Mouse (Mus musculus): Measurements from ENCODE around the gene 1700001C02Rik. TPM values are rescaled to one million over a fixed set of nuclear protein-coding genes. Genes with fewer than 3 reads are reported as not detected.
A peak's percentile ranks its signal among the peaks of the same experiment; 100 is the strongest.

Gene 1700001C02Rik
- polyA plus RNA-seq (2015; fragmentation: Nextera tagmentation; extraction: Ambion mirVana), result not detected in 2 replicates

DNA sequence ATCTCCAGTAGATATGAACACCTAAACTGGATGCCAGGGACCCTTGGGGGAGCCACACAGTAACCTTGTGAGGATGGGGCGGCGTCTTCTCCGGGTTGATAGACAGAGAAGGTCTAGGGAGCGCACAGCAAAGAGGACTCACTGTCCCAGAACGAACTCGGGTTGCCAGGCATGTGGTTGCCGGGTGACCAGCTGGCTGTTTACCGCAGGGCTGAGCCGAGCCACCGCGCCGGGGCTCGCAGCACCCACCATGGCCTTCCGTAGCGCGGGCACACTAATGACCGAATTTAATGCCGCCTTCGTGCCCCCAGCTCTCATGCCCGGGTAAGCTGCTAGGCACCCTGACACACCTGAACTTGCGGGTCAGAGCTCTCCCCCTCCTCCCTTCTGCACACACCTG is at the start of gene 1700001C02Rik:
1700001C02Rik (plus strand) TSS at position 187 of the 400 bp plus-strand sequence.
- Histone ChIP-seq H3K4me3 (ENCODE audit: low read depth, low read length) (no peak within 1 kb of the TSS), H3K36me3 (ENCODE audit: control insufficient read depth, insufficient read depth) (no peaks in the 10 kb centered on the region), H3K27me3 (replicated peaks; ENCODE audit: control insufficient read depth, insufficient read depth, low read length) (peaks cover 11% of the 10 kb centered on the region), H3K4me1 (replicated peaks; ENCODE audit: control insufficient read depth, insufficient read depth, low read length) (no peaks in the 10 kb centered on the region), H3K4me2 (replicated peaks; ENCODE audit: low read depth) (peak within 1 kb of the TSS; percentile 38), H3K9ac (ENCODE audit: low read depth, low read length) (no peak within 1 kb of the TSS), H3K9me3 (ENCODE audit: control insufficient read depth) (no peaks in the 10 kb centered on the region), H3K27ac (ENCODE audit: low read depth, low read length) (no peak within 1 kb of the TSS)
- no peak for ATAC-seq
- TF ChIP-seq CTCF (IDR thresholded peaks at IDR 0.05; ENCODE audit: low read depth), result no peak
- WGBS, result 19% methylated on average over 21 of the region's 21 CpGs

DNA sequence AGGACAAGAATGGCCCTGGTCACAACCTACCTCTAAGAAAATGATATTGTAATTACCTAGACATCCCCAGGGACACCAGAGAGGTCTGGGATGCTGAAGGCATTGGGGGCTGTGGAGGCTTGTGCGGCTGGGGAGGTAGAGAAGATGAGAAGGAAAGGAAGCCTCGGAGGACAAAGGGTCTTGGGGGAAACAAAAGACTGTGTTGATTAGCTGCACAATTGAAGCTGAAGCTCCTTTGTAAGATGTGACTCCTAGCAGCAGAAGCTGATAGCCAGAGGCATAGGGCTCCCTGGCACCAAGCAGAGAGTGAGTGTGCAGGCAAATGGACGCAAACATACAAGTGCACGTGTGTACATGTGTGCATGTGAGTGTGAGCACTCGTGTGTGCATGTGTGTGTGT is 49.2 kb upstream of the 1700001C02Rik start:
- H3K4me3 ChIP-seq (ENCODE audit: low read depth, low read length), result no peak overlapping the region
- no peak overlapping the region for H3K9ac ChIP-seq (ENCODE audit: low read depth, low read length)
- ATAC-seq, result no peak
- WGBS, result 66% methylated on average over 5 of the region's 5 CpGs
- no peaks in the 10 kb centered on the region for H3K4me1 ChIP-seq (replicated peaks; ENCODE audit: control insufficient read depth, insufficient read depth, low read length)
- H3K36me3 ChIP-seq (ENCODE audit: control insufficient read depth, insufficient read depth), result no peaks in the 10 kb centered on the region
- H3K27me3 ChIP-seq (replicated peaks; ENCODE audit: control insufficient read depth, insufficient read depth, low read length), result no peaks in the 10 kb centered on the region
- no peak overlapping the region for H3K4me2 ChIP-seq (replicated peaks; ENCODE audit: low read depth)
- no peak overlapping the region for H3K27ac ChIP-seq (ENCODE audit: low read depth, low read length)
- TF ChIP-seq CTCF (IDR thresholded peaks at IDR 0.05; ENCODE audit: low read depth), result no peak
- H3K9me3 ChIP-seq (ENCODE audit: control insufficient read depth), result no peaks in the 10 kb centered on the region

- Histone ChIP-seq H3K4me2 (replicated peaks; ENCODE audit: low read depth) (no peak overlapping the region), H3K27ac (ENCODE audit: low read depth, low read length) (no peak overlapping the region), H3K4me3 (ENCODE audit: low read depth, low read length) (no peak overlapping the region), H3K9ac (ENCODE audit: low read depth, low read length) (no peak overlapping the region; the same call in 1 of the 2 replicates), H3K27me3 (replicated peaks; ENCODE audit: control insufficient read depth, insufficient read depth, low read length) (no peaks in the 10 kb centered on the region), H3K36me3 (ENCODE audit: control insufficient read depth, insufficient read depth) (no peaks in the 10 kb centered on the region), H3K9me3 (ENCODE audit: control insufficient read depth) (no peaks in the 10 kb centered on the region), H3K4me1 (replicated peaks; ENCODE audit: control insufficient read depth, insufficient read depth, low read length) (no peaks in the 10 kb centered on the region)
- no peak for ATAC-seq
- TF ChIP-seq CTCF (IDR thresholded peaks at IDR 0.05; ENCODE audit: low read depth), result no peak
- WGBS, result 77% methylated on average over 4 of the region's 4 CpGs
These were observed 42.7 kb upstream of the 1700001C02Rik start for GRCm38 (mm10) chr5:30423121-30423520.

- ATAC-seq, result no peak
- 21% methylated on average over 8 of the region's 8 CpGs for WGBS
- peak; percentile 88 for TF ChIP-seq CTCF (IDR thresholded peaks at IDR 0.05; ENCODE audit: low read depth)
These were observed 42.1 kb upstream of the 1700001C02Rik start for GRCm38 (mm10) chr5:30423572-30424244.

GRCm38 (mm10) chr5:30427406-30427805 is 38.4 kb upstream of the 1700001C02Rik start:
- H3K4me1 ChIP-seq (replicated peaks; ENCODE audit: control insufficient read depth, insufficient read depth, low read length), result no peaks in the 10 kb centered on the region
- no peak for ATAC-seq
- H3K9me3 ChIP-seq (ENCODE audit: control insufficient read depth), result no peaks in the 10 kb centered on the region

More at GRCm38 (mm10) chr5:30423572-30424244, 42.1 kb upstream of the 1700001C02Rik start:
- Histone ChIP-seq H3K27me3 (replicated peaks; ENCODE audit: control insufficient read depth, insufficient read depth, low read length) (no peaks in the 10 kb centered on the region), H3K27ac (ENCODE audit: low read depth, low read length) (no peak overlapping the region), H3K4me3 (ENCODE audit: low read depth, low read length) (no peak overlapping the region), H3K4me1 (replicated peaks; ENCODE audit: control insufficient read depth, insufficient read depth, low read length) (no peaks in the 10 kb centered on the region), H3K36me3 (ENCODE audit: control insufficient read depth, insufficient read depth) (no peaks in the 10 kb centered on the region), H3K4me2 (replicated peaks; ENCODE audit: low read depth) (no peak overlapping the region), H3K9me3 (ENCODE audit: control insufficient read depth) (no peaks in the 10 kb centered on the region), H3K9ac (ENCODE audit: low read depth, low read length) (no peak overlapping the region; the same call in 1 of the 2 replicates)

DNA sequence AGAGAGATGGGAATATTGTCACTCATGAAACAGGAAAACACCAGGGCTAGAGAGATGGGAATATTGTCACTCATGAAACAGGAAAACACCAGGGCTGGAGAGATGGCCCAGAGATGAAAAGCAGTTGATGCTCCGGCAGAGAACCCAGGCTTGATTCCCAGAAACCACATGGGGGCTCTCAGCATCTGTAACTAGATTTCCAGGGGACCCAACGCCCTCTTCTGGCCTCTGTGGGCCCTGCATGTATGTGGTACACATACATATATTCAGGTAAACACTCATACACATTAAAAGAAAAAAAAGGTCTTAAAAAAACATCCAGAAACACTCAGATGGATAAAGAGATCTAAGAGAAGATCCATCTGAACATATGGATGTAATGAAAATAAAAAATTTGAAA is 26.9 kb upstream of the 1700001C02Rik start:
- TF ChIP-seq CTCF (IDR thresholded peaks at IDR 0.05; ENCODE audit: low read depth), result no peak
- Histone ChIP-seq H3K27ac (ENCODE audit: low read depth, low read length) (no peak overlapping the region), H3K9ac (ENCODE audit: low read depth, low read length) (no peak overlapping the region), H3K4me3 (ENCODE audit: low read depth, low read length) (no peak overlapping the region), H3K9me3 (ENCODE audit: control insufficient read depth) (no peaks in the 10 kb centered on the region), H3K27me3 (replicated peaks; ENCODE audit: control insufficient read depth, insufficient read depth, low read length) (no peaks in the 10 kb centered on the region), H3K4me1 (replicated peaks; ENCODE audit: control insufficient read depth, insufficient read depth, low read length) (no peaks in the 10 kb centered on the region), H3K36me3 (ENCODE audit: control insufficient read depth, insufficient read depth) (no peaks in the 10 kb centered on the region), H3K4me2 (replicated peaks; ENCODE audit: low read depth) (no peak overlapping the region)
- ATAC-seq, result no peak
- 48% methylated on average over 2 of the region's 2 CpGs for WGBS

More at GRCm38 (mm10) chr5:30427406-30427805, 38.4 kb upstream of the 1700001C02Rik start:
- H3K4me3 ChIP-seq (ENCODE audit: low read depth, low read length), result no peak overlapping the region
- no peaks in the 10 kb centered on the region for H3K27me3 ChIP-seq (replicated peaks; ENCODE audit: control insufficient read depth, insufficient read depth, low read length)
- no peaks in the 10 kb centered on the region for H3K36me3 ChIP-seq (ENCODE audit: control insufficient read depth, insufficient read depth)
- no peak overlapping the region for H3K27ac ChIP-seq (ENCODE audit: low read depth, low read length)
- no peak for TF ChIP-seq CTCF (IDR thresholded peaks at IDR 0.05; ENCODE audit: low read depth)
- H3K9ac ChIP-seq (ENCODE audit: low read depth, low read length), result no peak overlapping the region
- no peak overlapping the region for H3K4me2 ChIP-seq (replicated peaks; ENCODE audit: low read depth)
- 89% methylated on average over 6 of the region's 6 CpGs for WGBS

Measured in intestine, postnatal 0 days (tissue).